Mouse (Mus musculus) lung, postnatal 0 days (tissue): ENCODE measurements around the gene Zmynd8.

ENCODE experiments used
- CTCF ChIP-seq: IDR thresholded peaks from 2 replicates; pipeline ENCODE4 v1.5.1; 2016; ENCODE audit warnings: antibody characterized with exemption, mild to moderate bottlenecking
- EP300 ChIP-seq: IDR thresholded peaks from 2 replicates; pipeline ENCODE4 v1.6.1; 2016; ENCODE audit warnings: antibody characterized with exemption, mild to moderate bottlenecking, control low read depth

- no peak for TF ChIP-seq EP300
- TF ChIP-seq CTCF = no peak
Measured at GRCm38 (mm10) chr2:165876201-165876918, 22.5 kb downstream of the Zmynd8 start.
